Mouse (Mus musculus): Measurements from ENCODE around the gene Arhgap30. TPM values are rescaled to one million over a fixed set of nuclear protein-coding genes. Genes with fewer than 3 reads are reported as not detected.
A peak's percentile ranks its signal among the peaks of the same experiment; 100 is the strongest.

The Arhgap30 gene
- polyA plus RNA-seq, 1 experiment from 2014 or later: 0.71 TPM

DNA sequence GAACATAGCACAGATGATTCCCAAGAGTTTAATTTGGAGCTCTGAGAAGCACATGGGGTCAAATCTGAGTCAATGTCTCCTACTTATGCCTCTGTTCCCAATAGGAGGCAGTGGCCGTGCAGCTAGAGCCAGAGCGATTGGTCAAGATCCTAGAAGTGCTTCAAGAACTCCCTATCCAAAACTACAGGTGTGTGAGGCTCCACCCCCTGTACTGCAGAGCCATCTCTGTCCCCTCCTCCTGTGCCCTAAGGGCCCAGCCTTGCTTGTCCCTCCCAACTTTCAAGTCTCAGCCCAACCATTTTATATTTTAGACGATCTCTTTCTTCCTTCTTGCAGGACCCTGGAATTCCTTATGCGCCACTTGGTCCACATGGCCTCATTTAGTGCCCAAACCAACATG lies 13.1 kb downstream of the Arhgap30 start:
- Histone ChIP-seq H3K27ac (no peak overlapping the region), H3K4me1 (replicated peaks; ENCODE audit: control insufficient read depth, insufficient read depth, low read length) (no peaks in the 10 kb centered on the region), H3K9me3 (ENCODE audit: control insufficient read depth, low read length) (no peaks in the 10 kb centered on the region), H3K4me3 (replicated peaks; ENCODE audit: low read length) (no peak overlapping the region), H3K4me2 (replicated peaks) (no peak overlapping the region), H3K27me3 (ENCODE audit: control insufficient read depth, insufficient read depth, low read length) (no peaks in the 10 kb centered on the region; the same call in 1 of the 2 replicates), H3K36me3 (replicated peaks; ENCODE audit: control insufficient read depth, insufficient read depth) (no peaks in the 10 kb centered on the region), H3K9ac (no peak overlapping the region)
- no peak for DNase-seq (ENCODE audit: low spot score)
- ATAC-seq (ENCODE audit: low FRiP score): no peak
- WGBS: 91% methylated on average over 4 of the region's 4 CpGs

GRCm38 (mm10) chr1:171402991-171403390 lies 14.2 kb downstream of the Arhgap30 start:
- WGBS: 93% methylated on average over 9 of the region's 9 CpGs
- H3K9me3 ChIP-seq (ENCODE audit: control insufficient read depth, low read length): no peaks in the 10 kb centered on the region
- ATAC-seq (ENCODE audit: low FRiP score): no peak
- H3K4me1 ChIP-seq (replicated peaks; ENCODE audit: control insufficient read depth, insufficient read depth, low read length): no peaks in the 10 kb centered on the region
- no peak overlapping the region for H3K9ac ChIP-seq
- no peak overlapping the region for H3K27ac ChIP-seq
- H3K4me3 ChIP-seq (replicated peaks; ENCODE audit: low read length): no peak overlapping the region
- no peaks in the 10 kb centered on the region for H3K36me3 ChIP-seq (replicated peaks; ENCODE audit: control insufficient read depth, insufficient read depth)
- H3K4me2 ChIP-seq (replicated peaks): no peak overlapping the region
- no peak for DNase-seq (ENCODE audit: low spot score)
- peaks cover 6% of the 10 kb centered on the region; the same call in 1 of the 2 replicates for H3K27me3 ChIP-seq (ENCODE audit: control insufficient read depth, insufficient read depth, low read length)

GRCm38 (mm10) chr1:171407263-171407662 lies 18.5 kb downstream of the Arhgap30 start:
- H3K4me3 ChIP-seq (replicated peaks; ENCODE audit: low read length): no peak overlapping the region
- ATAC-seq (ENCODE audit: low FRiP score): no peak
- H3K4me2 ChIP-seq (replicated peaks): no peak overlapping the region
- WGBS: 83% methylated on average over 5 of the region's 5 CpGs
- H3K27me3 ChIP-seq (ENCODE audit: control insufficient read depth, insufficient read depth, low read length): peaks cover 21% of the 10 kb centered on the region
- H3K9ac ChIP-seq: no peak overlapping the region
- DNase-seq (ENCODE audit: low spot score): no peak
- H3K9me3 ChIP-seq (ENCODE audit: control insufficient read depth, low read length): no peaks in the 10 kb centered on the region
- no peak overlapping the region for H3K27ac ChIP-seq
- no peaks in the 10 kb centered on the region for H3K4me1 ChIP-seq (replicated peaks; ENCODE audit: control insufficient read depth, insufficient read depth, low read length)
- H3K36me3 ChIP-seq (replicated peaks; ENCODE audit: control insufficient read depth, insufficient read depth): no peaks in the 10 kb centered on the region

DNA sequence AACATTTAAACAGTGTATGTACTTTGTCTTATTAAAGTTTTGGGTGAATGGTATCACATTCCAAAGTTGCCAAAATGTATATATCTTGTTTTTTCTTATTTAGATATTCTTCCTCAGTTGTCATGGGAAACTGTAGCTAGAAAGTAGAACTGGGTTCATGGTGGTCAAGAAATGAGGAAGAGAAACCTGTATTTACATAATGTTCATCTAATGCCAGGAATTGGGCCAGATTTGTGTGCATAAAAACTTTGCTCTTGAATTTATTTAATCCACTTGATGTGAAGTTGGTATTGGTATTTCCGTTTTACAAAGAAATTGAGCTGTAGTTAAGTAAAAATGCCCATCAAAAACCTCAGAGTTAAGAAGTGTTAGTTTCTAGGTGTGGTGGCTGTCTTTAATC lies 21.5 kb downstream of the Arhgap30 start:
- ATAC-seq (ENCODE audit: low FRiP score) (no peak), DNase-seq (ENCODE audit: low spot score) (no peak)
- H3K9ac ChIP-seq: no peak overlapping the region
- peaks cover 21% of the 10 kb centered on the region for H3K27me3 ChIP-seq (ENCODE audit: control insufficient read depth, insufficient read depth, low read length)
- H3K27ac ChIP-seq: no peak overlapping the region
- peak overlapping the region; percentile 88; the same call in 1 of the 2 replicates for H3K4me3 ChIP-seq (replicated peaks; ENCODE audit: low read length)
- H3K9me3 ChIP-seq (ENCODE audit: control insufficient read depth, low read length): no peaks in the 10 kb centered on the region
- H3K4me1 ChIP-seq (replicated peaks; ENCODE audit: control insufficient read depth, insufficient read depth, low read length): peaks cover 12% of the 10 kb centered on the region
- peaks cover 1% of the 10 kb centered on the region for H3K36me3 ChIP-seq (replicated peaks; ENCODE audit: control insufficient read depth, insufficient read depth)
- no peak overlapping the region for H3K4me2 ChIP-seq (replicated peaks)
- WGBS: 90% methylated on average over 1 of the region's 1 CpGs

GRCm38 (mm10) chr1:171410947-171411484 lies 22.3 kb downstream of the Arhgap30 start, which contains the start of gene Usf1:
Gene Usf1 (plus strand): TSS chr1:171411313.
- under 1% methylated on average over 36 of the region's 36 CpGs for WGBS
- Histone ChIP-seq H3K4me3 (replicated peaks; ENCODE audit: low read length) (peak within 1 kb of the TSS; percentile 88), H3K9me3 (ENCODE audit: control insufficient read depth, low read length) (no peaks in the 10 kb centered on the region), H3K4me1 (replicated peaks; ENCODE audit: control insufficient read depth, insufficient read depth, low read length) (peaks cover 12% of the 10 kb centered on the region), H3K4me2 (replicated peaks) (peak within 1 kb of the TSS; percentile 51), H3K27me3 (ENCODE audit: control insufficient read depth, insufficient read depth, low read length) (peaks cover 21% of the 10 kb centered on the region), H3K36me3 (replicated peaks; ENCODE audit: control insufficient read depth, insufficient read depth) (peaks cover 9% of the 10 kb centered on the region), H3K9ac (peak within 1 kb of the TSS; percentile 97), H3K27ac (peak within 1 kb of the TSS; percentile 96)
- ATAC-seq (ENCODE audit: low FRiP score) (peak; percentile 97), DNase-seq (ENCODE audit: low spot score) (peak; percentile 95)

- peak overlapping the region; percentile 88 for H3K4me3 ChIP-seq (replicated peaks; ENCODE audit: low read length)
- WGBS: 0% methylated on average over 34 of the region's 39 CpGs
These were observed 22.8 kb downstream of the Arhgap30 start for GRCm38 (mm10) chr1:171411492-171411941.

DNA sequence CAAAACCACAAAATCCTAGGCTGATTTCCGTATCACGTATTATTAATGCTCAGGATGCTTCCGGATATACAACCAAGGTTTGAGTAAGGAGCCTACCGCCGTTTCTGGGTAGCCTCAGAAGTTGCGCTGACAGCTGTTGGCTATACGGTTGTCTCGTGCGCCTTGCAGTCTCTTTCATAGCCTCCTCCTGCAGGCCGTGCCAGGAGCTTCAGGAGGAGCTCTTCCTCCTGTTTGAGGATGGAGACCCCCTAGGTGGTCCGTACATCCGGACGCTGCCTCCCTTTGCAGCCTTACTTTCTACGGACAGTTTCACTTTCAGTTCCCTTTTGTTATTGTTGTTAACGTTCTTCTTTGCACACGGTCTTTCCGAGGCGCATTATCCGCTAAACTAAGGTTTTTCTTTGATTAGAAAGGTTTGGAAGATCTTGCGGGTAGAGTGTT lies 23.3 kb downstream of the Arhgap30 start:
- Histone ChIP-seq H3K4me1 (replicated peaks; ENCODE audit: control insufficient read depth, insufficient read depth, low read length) (peaks cover 12% of the 10 kb centered on the region), H3K9me3 (ENCODE audit: control insufficient read depth, low read length) (no peaks in the 10 kb centered on the region), H3K27me3 (ENCODE audit: control insufficient read depth, insufficient read depth, low read length) (peaks cover 21% of the 10 kb centered on the region), H3K4me2 (replicated peaks) (peak overlapping the region; percentile 51), H3K27ac (peak overlapping the region; percentile 96), H3K4me3 (replicated peaks; ENCODE audit: low read length) (peak overlapping the region; percentile 88), H3K36me3 (replicated peaks; ENCODE audit: control insufficient read depth, insufficient read depth) (peaks cover 19% of the 10 kb centered on the region), H3K9ac (peak overlapping the region; percentile 97)
- WGBS: 1% methylated on average over 20 of the region's 20 CpGs
- DNase-seq (ENCODE audit: low spot score): peak; percentile 66
- ATAC-seq (ENCODE audit: low FRiP score): peak; percentile 63

More at GRCm38 (mm10) chr1:171411492-171411941, 22.8 kb downstream of the Arhgap30 start:
- peak overlapping the region; percentile 96 for H3K27ac ChIP-seq
- DNase-seq (ENCODE audit: low spot score) (no peak), ATAC-seq (ENCODE audit: low FRiP score) (peak; percentile 84)
- peak overlapping the region; percentile 97 for H3K9ac ChIP-seq
- H3K4me1 ChIP-seq (replicated peaks; ENCODE audit: control insufficient read depth, insufficient read depth, low read length): peaks cover 12% of the 10 kb centered on the region
- H3K4me2 ChIP-seq (replicated peaks): peak overlapping the region; percentile 51
- no peaks in the 10 kb centered on the region for H3K9me3 ChIP-seq (ENCODE audit: control insufficient read depth, low read length)
- H3K27me3 ChIP-seq (ENCODE audit: control insufficient read depth, insufficient read depth, low read length): peaks cover 21% of the 10 kb centered on the region
- peaks cover 14% of the 10 kb centered on the region for H3K36me3 ChIP-seq (replicated peaks; ENCODE audit: control insufficient read depth, insufficient read depth)

- 26% methylated on average over 3 of the region's 3 CpGs for WGBS
- peak; percentile 59 for DNase-seq (ENCODE audit: low spot score)
- peaks cover 24% of the 10 kb centered on the region for H3K36me3 ChIP-seq (replicated peaks; ENCODE audit: control insufficient read depth, insufficient read depth)
- peak overlapping the region; percentile 51 for H3K4me2 ChIP-seq (replicated peaks)
- peaks cover 12% of the 10 kb centered on the region for H3K4me1 ChIP-seq (replicated peaks; ENCODE audit: control insufficient read depth, insufficient read depth, low read length)
- peak overlapping the region; percentile 96 for H3K27ac ChIP-seq
- peak overlapping the region; percentile 88 for H3K4me3 ChIP-seq (replicated peaks; ENCODE audit: low read length)
- peak; percentile 18 for ATAC-seq (ENCODE audit: low FRiP score)
- peak overlapping the region; percentile 97 for H3K9ac ChIP-seq
- peaks cover 19% of the 10 kb centered on the region for H3K27me3 ChIP-seq (ENCODE audit: control insufficient read depth, insufficient read depth, low read length)
- H3K9me3 ChIP-seq (ENCODE audit: control insufficient read depth, low read length): no peaks in the 10 kb centered on the region
These were observed 23.7 kb downstream of the Arhgap30 start for GRCm38 (mm10) chr1:171412446-171412845.

DNA sequence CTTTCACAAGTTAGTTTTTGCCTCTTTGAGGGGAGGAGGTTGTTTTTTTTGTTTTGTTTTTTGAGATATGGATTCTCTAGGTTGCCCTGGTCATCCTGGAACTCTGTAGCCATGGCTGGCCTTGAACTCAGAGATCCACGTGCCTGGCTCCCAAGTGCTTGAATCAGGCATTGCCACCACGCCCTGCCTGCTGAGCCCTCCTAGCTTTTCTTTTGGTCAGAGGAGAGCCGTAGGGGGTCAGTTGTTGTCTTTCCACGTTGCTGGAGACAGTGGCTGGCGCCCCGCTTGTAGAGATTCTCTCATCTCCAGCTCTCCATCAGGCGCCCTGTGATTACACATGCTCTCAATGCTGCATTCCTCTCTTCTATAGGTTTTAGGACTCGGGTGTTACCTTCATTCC lies 24.9 kb downstream of the Arhgap30 start:
- H3K4me3 ChIP-seq (replicated peaks; ENCODE audit: low read length): no peak overlapping the region
- no peak overlapping the region for H3K9ac ChIP-seq
- peak overlapping the region; percentile 51 for H3K4me2 ChIP-seq (replicated peaks)
- peaks cover 10% of the 10 kb centered on the region for H3K27me3 ChIP-seq (ENCODE audit: control insufficient read depth, insufficient read depth, low read length)
- ATAC-seq (ENCODE audit: low FRiP score) (no peak), DNase-seq (ENCODE audit: low spot score) (no peak)
- H3K36me3 ChIP-seq (replicated peaks; ENCODE audit: control insufficient read depth, insufficient read depth): peaks cover 35% of the 10 kb centered on the region
- no peak overlapping the region for H3K27ac ChIP-seq
- peaks cover 12% of the 10 kb centered on the region for H3K4me1 ChIP-seq (replicated peaks; ENCODE audit: control insufficient read depth, insufficient read depth, low read length)
- WGBS: 73% methylated on average over 8 of the region's 8 CpGs
- H3K9me3 ChIP-seq (ENCODE audit: control insufficient read depth, low read length): no peaks in the 10 kb centered on the region

Data from hindbrain, embryonic 14.5 days (tissue).